Mouse (Mus musculus) inflammation-experienced regulatory T-cells, adult 6 months (primary cell): ENCODE results near the gene Nfib. TPM values are rescaled to one million over a fixed set of nuclear protein-coding genes. Genes with fewer than 3 reads are reported as not detected.

Experiments used
- ATAC-seq: one replicate; pipeline ENCODE4 v1.8.0; 2017
- polyA plus RNA-seq, 3 experiments: library from polyadenylated mRNA; unstranded; fragments of 100-300 nt; shearing (Covaris generic); gene quantifications; one replicate each; pipeline ENCODE4 v1.2.1; 2017

Nfib gene
- under 1 TPM in 2 of 3 experiments, not detected in 1; 0.04 to 0.11 TPM for polyA plus RNA-seq

DNA sequence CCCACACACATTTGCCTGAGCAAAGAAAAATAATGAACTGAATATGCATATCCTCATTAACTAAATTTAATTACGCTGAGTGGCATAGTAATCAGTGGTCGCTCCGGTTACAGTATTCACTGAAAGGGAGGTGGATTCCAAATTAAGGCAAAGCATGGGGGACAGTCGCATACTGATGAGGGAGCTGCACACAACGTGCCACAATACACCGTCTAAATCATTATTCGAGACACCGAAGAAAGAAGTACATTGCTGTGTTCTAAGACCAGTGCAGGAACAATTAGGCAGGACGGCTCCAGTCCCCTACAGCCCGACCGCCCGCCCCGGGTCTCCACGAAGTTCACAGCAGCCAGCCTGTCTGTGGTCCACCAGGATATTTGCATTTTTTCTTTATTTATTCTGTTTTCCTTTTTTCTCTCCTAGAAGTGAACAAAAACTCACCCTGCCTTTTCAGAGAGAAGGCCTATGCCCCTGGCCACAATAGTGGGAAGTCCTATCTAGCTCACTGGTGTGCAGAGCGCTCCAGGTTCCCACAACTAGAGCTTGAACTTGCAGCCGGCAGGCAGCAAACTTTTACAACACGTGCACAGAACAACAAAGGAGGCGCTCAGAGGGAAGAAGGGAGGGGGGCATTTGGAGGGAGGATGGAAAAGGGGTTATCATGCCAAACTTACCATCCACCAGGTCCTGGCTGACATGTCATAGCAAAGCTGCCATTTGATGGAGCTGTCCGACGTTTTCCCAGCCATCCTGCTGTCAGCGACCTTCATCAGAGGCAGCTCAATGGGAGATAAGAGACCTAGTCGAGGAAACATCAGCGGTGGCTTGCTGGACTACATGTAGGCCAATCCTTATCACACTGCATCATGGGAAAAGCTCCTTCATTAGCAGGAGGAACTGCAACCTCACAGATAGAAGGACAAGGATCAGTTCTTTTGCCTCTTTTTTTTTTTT lies at the start of gene Nfib:
Gene Nfib, minus strand, starts transcription at position 910 of the 954 bp plus-strand sequence.
- no peak for ATAC-seq

DNA sequence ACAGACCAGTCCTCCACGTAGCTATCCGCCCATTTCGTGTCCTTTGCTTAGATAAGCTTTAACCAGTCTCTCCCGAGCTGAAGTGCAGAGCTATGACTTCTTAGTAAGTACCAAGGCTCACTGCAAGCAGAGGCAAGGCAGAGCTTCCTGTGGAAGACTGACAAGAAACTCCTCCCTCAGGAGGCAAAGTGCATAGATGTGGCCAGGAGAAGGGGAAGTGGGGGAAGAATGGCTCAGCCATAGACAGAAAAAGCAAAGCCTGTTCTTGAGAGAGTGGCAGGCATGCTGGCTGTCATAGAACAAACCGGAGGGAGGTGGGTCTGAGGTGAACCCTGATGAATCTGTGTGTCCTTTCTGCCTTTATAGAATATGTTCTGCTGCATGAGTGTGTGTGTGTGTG lies 30.2 kb upstream of the Nfib start:
- no peak for ATAC-seq

DNA sequence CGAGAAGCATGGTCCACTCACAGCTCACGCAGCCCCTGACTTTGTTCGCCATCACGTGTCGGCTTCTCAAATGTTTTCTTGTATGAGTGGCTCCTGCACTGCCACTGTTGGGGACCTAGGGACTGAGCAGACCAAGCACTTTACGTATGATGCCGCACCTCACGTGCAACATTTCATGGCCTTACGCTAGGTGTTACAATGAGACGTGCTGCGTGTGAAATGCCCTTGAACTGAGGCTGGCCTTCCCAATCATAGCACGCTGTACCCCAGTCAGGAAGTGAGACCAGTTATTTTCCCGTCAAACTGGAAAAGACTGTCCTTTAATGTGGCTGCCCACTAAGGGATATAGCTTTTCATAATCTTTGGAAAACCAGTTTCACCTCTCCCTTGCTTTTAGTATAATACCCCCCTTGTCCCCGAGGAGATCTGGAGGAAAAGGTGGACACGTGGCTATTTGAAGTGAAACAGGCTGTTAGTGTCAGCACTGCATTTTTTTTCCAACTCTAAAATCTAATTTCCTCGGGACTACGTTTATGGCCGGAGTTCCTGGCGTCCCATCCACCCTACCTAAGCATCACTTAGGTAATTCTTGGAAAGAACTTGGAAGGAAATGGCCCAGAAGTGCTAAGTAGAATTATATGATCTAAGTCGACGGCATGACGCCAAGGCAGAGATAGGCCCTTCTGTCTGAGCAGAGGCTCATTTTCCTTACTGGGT lies 29.4 kb upstream of the Nfib start:
- no peak for ATAC-seq

DNA sequence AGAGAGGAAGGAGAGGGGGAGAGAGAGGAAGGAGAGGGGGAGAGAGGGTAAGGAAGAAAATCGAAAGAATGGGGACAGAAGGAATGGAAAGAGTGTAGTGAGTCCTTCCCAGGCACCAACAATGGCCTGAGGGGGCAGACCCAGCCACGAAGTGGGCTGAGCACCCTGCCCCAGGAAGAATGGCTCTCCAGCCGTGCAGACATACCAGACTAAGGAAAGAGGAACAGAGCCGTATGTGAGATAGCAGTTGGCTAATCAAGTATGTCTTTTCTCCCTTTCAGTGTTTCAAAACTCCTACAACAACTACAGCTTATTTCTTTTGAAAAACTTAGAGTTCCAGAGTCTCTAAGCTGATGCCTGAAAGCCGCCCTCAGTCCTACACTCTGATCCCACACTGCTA lies 28.8 kb upstream of the Nfib start:
- no peak for ATAC-seq

- ATAC-seq: no peak
Measured at GRCm38 (mm10) chr4:82733636-82734035, 28.1 kb upstream of the Nfib start.

DNA sequence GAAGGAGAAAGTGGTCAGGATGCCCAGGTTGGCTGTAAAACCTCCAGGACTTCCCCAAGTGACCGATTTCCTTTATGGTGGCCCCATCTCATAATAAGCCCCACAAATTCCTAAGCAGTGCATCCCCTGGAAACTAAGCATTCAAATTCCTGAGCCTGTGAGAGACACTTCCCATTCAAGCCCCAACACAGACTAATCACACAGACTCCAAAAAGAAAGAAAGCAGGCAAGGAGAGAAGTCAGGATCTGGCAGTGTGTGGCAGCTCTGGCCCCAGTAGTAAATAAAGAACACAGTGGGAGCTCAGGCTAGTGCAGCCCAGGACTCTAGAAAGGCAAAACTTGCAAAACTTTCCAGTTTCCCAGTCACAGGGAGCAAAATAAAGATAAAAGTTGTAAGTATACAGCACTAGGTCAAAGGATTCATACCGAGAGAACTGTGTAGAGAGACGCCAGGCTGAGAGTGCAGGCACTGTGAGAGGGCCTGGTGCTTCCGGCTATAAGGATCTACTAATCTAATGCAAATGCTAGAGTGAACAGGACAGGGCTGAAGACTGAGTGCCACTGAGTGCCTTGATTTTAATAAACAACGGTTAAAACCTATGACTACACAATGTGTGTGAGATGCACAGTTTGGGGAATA lies 24.8 kb upstream of the Nfib start:
- ATAC-seq: no peak

- ATAC-seq: no peak
Measured at GRCm38 (mm10) chr4:82724058-82724457, 18.5 kb upstream of the Nfib start.

GRCm38 (mm10) chr4:82723048-82723447 lies 17.5 kb upstream of the Nfib start:
- no peak for ATAC-seq

DNA sequence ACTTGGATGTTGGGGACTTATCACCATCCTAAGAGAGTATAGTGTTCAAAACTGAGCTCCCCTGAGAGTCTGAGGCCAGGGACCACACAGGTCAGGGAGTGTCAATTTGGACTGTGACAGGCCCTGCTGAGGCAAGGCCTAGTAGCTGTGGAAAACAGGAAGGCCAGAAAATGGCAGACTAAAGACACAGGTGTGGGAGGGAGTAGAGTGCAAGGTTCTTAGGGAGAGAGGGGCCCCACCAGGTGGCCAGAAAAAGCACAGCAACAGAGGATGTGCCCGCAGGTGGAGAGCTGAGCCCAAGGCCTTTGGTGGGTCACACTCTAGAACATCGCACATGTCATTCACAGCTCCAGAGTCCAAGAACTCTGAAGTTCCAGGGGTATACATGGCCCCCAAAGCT lies 10.3 kb upstream of the Nfib start:
- no peak for ATAC-seq

DNA sequence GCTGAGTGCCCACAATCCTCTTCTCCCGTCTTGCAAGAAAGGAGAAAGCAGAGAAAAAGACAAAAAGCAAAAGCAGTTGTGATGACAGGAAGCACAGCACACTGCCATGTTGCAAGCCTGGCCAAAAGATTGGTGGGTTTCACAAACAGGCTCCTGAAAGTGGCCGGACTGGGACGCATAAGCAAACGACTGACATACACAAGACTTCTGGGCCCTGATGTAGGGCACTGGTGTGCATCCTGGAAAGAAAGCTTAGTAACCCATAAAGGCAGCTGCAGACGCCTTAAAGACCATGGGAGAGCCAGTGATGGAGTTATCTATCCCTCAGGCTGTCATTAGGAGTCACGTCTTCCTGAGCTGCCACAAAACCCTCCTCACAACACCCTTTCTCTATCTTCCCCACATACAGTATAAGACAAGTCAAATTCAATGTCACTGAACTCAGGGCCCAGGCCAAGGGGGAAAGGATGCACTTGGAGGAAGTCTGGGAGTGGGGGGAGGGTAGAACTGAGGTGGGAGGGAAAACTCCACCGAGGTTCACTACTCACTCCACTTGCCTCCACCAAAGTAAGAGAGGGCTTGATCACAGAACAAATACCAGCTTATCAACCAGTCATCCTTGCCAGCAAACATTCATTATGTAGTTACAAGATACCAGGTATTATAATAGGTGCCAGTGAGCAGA lies 6.2 kb upstream of the Nfib start:
- no peak for ATAC-seq

DNA sequence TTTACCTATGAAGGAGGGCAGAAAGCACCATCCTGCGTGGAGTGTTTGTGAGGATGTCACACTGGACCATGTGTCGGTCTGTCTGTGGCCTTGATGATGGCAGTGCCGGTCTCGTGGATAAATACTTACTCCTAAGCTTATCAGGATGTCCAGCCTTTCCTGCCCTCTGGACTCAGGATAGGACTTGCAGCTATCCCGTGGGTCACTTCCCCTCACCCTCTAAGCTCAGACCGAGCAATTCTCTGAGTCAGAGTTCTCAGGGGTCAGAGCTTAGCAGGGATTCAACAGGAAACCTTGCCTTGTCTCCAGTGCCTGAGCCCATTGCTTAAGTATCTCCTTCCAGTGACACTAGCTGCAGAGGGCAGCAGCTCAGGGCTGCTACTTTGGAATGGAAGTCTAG lies 4.1 kb upstream of the Nfib start:
- ATAC-seq: no peak

DNA sequence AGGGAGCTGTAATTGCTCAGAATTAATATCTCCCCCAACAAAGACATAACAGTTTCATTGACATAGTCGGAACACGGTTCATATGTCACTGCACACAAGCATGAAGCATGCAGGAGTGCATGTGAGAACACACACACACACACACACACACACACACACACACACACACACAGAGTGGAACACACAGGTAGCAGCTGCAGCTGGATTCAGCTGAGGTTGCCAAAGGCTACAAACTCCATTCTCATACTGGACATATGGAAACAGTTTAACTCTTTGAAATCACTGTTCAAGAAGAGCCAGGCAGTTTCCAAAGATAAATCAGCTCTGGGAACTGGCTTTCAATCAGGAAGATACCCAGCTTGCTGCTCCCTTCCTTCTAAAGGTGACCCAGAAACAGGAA lies 462 bp upstream of the Nfib start:
- ATAC-seq: no peak

DNA sequence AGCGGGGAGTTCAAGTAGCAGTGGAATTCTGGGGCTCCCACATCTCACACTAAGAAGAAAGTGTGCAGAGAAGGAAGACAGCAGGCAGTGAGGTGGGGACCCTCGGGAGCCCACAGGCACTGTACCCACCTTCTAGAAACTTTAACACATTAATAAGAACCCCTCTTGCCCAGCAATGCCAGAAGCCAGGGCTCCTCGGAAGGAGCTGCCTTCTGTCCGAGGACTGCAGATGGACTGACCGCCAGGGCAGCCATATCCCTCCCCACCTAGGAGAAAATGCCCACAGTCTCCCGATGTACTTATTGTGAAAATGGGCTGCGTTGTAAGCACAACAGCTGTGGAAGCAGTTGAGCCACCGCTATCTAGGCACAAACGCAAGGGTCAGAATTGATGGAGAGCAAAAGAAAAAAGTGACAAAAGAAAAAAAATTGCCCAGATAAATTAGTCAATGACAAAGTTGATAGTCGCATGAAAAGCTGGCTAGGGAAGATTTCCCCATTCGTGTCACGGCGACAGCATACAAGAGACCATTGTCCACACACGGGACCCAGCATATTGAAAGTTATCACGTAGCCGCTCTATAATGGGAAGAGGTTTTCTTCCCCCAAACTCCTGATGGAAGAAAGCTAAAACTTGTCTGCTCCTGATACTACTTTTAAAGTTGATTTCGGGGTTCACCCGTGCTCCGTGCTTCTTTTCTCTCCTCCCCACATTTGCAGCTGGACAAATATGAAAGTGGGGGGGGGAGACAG lies 1.3 kb downstream of the Nfib start:
- no peak for ATAC-seq

DNA sequence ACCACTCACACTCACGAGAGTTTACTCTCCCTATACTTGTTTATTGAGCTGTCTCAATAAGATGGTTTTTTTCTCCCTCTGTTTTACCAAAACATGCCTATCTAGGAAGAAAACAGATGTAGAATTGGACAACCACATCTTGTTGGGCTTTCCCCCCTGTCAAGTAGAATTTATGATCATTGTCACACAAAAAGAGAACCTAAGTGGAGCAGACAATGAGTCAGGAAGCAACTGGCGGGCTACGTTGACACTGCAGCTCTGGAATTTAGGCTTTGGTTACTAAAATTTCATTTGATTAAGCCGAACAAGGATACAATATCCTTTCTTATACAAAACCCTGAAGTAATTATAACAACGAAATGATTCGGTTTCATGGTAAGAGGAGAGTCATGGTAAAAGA lies 2.7 kb downstream of the Nfib start:
- no peak for ATAC-seq

DNA sequence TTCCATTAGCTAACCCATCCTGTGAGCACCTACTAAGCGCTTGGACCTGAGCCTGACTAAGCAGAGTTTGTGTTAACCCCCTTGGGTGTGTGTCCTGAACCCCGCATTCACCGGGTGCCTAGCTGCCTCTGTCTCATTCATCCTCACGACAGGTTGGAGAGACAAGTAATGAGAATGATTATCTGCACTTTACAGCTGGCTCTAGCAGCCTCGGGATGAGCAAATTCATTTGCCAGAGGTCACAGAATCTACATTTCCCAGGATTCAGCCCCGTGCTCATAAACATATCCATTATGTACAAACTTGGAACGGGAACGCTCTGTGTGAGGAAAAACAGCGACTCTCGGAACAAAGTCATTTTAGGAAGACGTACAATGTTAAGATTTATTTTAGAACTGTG lies 6.0 kb downstream of the Nfib start:
- ATAC-seq: no peak

DNA sequence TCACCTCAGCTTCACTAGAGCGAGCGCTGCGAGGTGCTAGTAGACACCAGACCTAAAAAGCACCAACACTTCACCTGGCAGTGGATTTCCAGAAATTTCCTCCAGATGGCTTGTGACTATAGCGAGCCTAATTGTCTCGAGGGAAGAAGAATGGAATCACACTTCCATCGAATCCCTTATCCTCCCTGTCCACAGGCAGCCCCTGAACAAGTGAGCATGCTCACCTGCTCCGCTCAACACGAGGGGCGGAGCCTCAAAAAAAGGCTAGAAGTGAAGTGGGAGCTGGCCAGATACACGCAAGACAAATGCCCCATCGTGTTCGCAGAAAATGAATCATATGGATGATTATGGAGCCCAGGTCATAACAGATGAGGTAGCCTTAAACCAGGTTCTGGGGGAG lies 6.9 kb downstream of the Nfib start:
- ATAC-seq: no peak

DNA sequence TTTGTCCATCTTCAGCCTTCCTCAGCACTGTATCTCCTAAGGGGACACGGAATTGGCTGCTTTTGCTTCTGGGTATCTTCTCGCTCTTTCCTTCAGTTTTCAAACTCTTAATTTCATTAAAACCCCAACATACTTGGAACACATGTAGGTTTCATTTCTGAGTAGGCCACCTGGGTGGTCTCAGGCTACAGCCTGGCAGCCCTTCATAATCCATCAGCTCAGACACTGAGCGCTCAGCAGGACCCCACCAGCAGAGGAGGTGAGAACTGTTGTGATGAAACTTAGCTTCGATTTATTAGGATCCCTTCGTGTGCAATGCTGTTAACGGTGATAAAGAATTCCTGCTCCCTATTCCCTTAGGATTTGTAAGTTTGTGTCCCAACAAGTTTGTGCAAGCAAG lies 8.4 kb downstream of the Nfib start:
- ATAC-seq: no peak

- no peak for ATAC-seq
Measured at GRCm38 (mm10) chr4:82695760-82696501, 9.6 kb downstream of the Nfib start.

DNA sequence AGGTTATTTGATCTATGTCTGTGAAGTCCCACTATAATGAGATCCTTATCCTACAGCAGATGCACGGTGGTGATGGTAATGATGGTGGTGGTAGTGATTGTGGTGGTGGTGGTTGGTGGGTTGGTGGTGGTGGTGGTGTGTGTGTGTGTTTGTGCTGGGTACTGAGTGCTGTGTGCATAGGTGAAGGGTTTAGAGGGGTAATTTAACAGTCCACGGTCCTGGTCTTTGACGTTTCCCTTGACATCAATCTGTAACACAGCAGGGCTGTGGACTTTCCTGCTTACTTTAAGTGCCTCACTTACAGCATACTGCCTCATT lies 13.6 kb downstream of the Nfib start:
- no peak for ATAC-seq

DNA sequence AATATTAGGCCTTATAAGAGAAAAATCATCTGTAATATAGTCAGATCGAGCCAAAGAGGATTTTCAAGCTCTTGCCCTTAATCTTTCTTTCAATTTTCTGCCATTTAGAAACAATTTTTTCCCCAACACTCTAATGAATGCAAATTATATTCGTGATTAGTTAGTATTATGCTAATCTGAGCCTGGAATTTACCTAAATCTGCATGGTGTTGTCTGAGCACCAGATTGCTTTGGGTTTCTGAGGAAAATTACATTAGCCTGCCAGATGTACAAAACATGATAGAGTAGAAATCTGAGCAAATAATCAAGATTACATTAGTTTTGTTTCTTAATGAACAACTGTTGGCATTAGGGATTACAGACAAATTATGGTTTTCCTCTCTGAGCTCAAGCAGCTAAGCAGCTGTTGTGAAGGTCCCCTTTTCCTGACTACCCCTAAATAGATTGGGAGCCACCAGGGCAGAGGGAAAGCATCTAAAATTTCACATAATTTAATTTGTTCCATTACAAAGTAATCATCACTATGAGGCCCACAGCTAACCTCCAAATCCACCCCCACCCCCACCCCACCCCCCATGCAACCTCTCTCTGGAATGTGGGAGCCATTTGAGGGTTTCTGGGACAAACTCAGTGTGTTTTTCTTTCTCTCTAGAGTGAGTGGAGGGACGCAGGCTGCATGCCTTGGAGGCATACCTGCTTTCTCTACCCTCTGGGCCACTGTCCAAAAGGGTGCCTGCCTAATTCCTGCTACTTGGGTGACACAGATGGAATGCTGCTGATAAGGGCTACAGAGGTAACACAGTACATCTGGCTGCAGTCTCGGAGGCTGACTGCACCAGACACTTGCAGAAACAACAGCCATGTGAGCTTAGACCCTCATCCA lies 14.2 kb downstream of the Nfib start:
- ATAC-seq: no peak
